Comparison of ENCODE assay signal across 8 mouse cellular contexts in the genomic region with DNA sequence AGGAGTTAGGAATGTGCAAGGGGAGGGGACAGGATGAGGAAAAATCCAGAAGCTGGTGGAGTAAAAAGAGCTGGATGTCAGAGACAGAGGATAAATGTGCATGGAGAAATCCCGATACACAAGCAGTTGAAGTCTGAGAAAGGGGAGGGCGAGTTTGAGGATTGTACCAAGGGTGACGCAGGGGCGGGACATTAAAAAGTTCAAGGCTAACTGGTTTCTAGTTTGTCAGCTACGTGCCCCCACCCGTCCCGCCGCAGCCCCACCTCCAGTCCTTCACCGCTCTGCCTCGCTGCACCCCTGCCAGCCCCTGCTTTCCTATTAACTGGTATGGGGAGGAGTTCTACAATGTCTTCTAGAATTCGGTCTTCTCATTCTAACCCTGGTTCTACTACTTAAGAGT. TPM values are rescaled to one million over a fixed set of nuclear protein-coding genes. Genes with fewer than 3 reads are reported as not detected.
DNase-seq lines count a peak whose midpoint lies in the region; ATAC-seq and TF ChIP-seq lines count a peak whose summit lies in the region.

No protein-coding gene starts in this region.

- TF ChIP-seq EP300 in ES-Bruce4 (IDR thresholded peaks at IDR 0.05; ENCODE audit: insufficient read depth, low read depth, low read length): no peak
- no peak for TF ChIP-seq EP300 in lung, postnatal 0 days (IDR thresholded peaks at IDR 0.05)
- TF ChIP-seq EP300 in stomach, postnatal 0 days (optimal IDR thresholded peaks at IDR 0.05): no peak

- H3K9me3 ChIP-seq in ES-Bruce4 (replicated peaks; ENCODE audit: control insufficient read depth, insufficient read depth, low read length, poor library complexity, severe bottlenecking): no peaks in the 10 kb centered on the region
- H3K9me3 ChIP-seq in lung, postnatal 0 days (ENCODE audit: low read length): no peaks in the 10 kb centered on the region
- H3K9me3 ChIP-seq in stomach, postnatal 0 days (ENCODE audit: control insufficient read depth, low read length): no peaks in the 10 kb centered on the region

- H3K36me3 ChIP-seq in ES-Bruce4 (ENCODE audit: control insufficient read depth, insufficient read depth, low read length, poor library complexity, severe bottlenecking): peaks cover 39% of the 10 kb centered on the region
- peaks cover 12% of the 10 kb centered on the region for H3K36me3 ChIP-seq in lung, postnatal 0 days (ENCODE audit: insufficient read depth, low read length)
- H3K36me3 ChIP-seq in stomach, postnatal 0 days (ENCODE audit: control insufficient read depth, insufficient read depth, low read length): peaks cover 15% of the 10 kb centered on the region

- H3K27me3 ChIP-seq in ES-Bruce4 (ENCODE audit: control insufficient read depth, insufficient read depth, low read length, poor library complexity, severe bottlenecking): no peaks in the 10 kb centered on the region
- H3K27me3 ChIP-seq in lung, postnatal 0 days (replicated peaks; ENCODE audit: insufficient read depth, low read length): no peaks in the 10 kb centered on the region
- H3K27me3 ChIP-seq in stomach, postnatal 0 days (ENCODE audit: control insufficient read depth, insufficient read depth, low read length): no peaks in the 10 kb centered on the region

- H3K27ac ChIP-seq in ES-Bruce4 (ENCODE audit: insufficient read depth, low read length): peak overlapping the region; percentile 59
- H3K27ac ChIP-seq in lung, postnatal 0 days (ENCODE audit: low read length): peak overlapping the region; percentile 43
- H3K27ac ChIP-seq in stomach, postnatal 0 days (replicated peaks): peak overlapping the region; percentile 83

- TF ChIP-seq CTCF in ES-Bruce4 (IDR thresholded peaks at IDR 0.05; ENCODE audit: low read depth, low read length): no peak
- no peak for TF ChIP-seq CTCF in lung, postnatal 0 days (IDR thresholded peaks at IDR 0.05)
- no peak for TF ChIP-seq CTCF in stomach, postnatal 0 days (IDR thresholded peaks at IDR 0.05; ENCODE audit: low read depth)

- WGBS in lung, postnatal 0 days: 3% methylated on average over 11 of the region's 11 CpGs
- under 1% methylated on average over 11 of the region's 11 CpGs for WGBS in stomach, postnatal 0 days

- peak overlapping the region; percentile 99 for H3K4me3 ChIP-seq in ES-Bruce4 (ENCODE audit: low read depth, low read length)
- peak overlapping the region; percentile 56 for H3K4me3 ChIP-seq in lung, postnatal 0 days (ENCODE audit: low read depth, low read length)
- H3K4me3 ChIP-seq in stomach, postnatal 0 days (ENCODE audit: low read depth, low read length): peak overlapping the region; percentile 69

- peak; percentile 53 for ATAC-seq in erythroblast, adult 5-6 weeks (replicated peaks; ENCODE audit: low FRiP score, poor library complexity, severe bottlenecking)
- ATAC-seq in lung, postnatal 0 days: peak; percentile 19
- ATAC-seq in stomach, postnatal 0 days (ENCODE audit: low FRiP score, low TSS enrichment): peak; percentile 22

- DNase-seq in A20 (ENCODE audit: low read depth, low spot score): peak; percentile 80
- peak; percentile 73 to 74 for DNase-seq in kidney, adult 8-10 months
- no peak for DNase-seq in lung, postnatal 0 days (ENCODE audit: low spot score)
- DNase-seq in stomach, postnatal 0 days (ENCODE audit: low spot score): peak; percentile 59
- no peak for DNase-seq in yolk sac, embryonic 10.5 days (ENCODE audit: low spot score)
- no peak for DNase-seq in left cerebral cortex, postnatal 4 days

- no peak for TF ChIP-seq POLR2A in ES-Bruce4 (IDR thresholded peaks at IDR 0.05; ENCODE audit: insufficient read depth, low read length)

- intact Hi-C loops in left cerebral cortex, postnatal 4 days (cut with DNase I): no loop called here

- H3K4me1 ChIP-seq in ES-Bruce4 (ENCODE audit: control insufficient read depth, insufficient read depth, low read length): peaks cover 1% of the 10 kb centered on the region
- no peaks in the 10 kb centered on the region for H3K4me1 ChIP-seq in lung, postnatal 0 days (ENCODE audit: insufficient read depth, low read depth, low read length)
- H3K4me1 ChIP-seq in stomach, postnatal 0 days (replicated peaks; ENCODE audit: control insufficient read depth, insufficient read depth): peaks cover 2% of the 10 kb centered on the region; the same call in 1 of the 2 replicates

- H3K4me2 ChIP-seq in lung, postnatal 0 days (replicated peaks; ENCODE audit: low read depth, low read length): peak overlapping the region; percentile 70
- peak overlapping the region; percentile 75 for H3K4me2 ChIP-seq in stomach, postnatal 0 days (replicated peaks; ENCODE audit: low read depth)

- peak overlapping the region; percentile 81 for H3K9ac ChIP-seq in ES-Bruce4 (ENCODE audit: low read depth, poor library complexity, severe bottlenecking)
- peak overlapping the region; percentile 51 for H3K9ac ChIP-seq in lung, postnatal 0 days (replicated peaks; ENCODE audit: low read depth)
- H3K9ac ChIP-seq in stomach, postnatal 0 days (ENCODE audit: low read length): peak overlapping the region; percentile 65

RNA-seq across cellular contexts. Expression of gene Phb, which starts 0.4 kb away (rescaled TPM):
- polyA plus RNA-seq in ES-Bruce4 (2011; ENCODE audit: insufficient read depth, insufficient read length, low read depth, missing spikeins): 255 and 274 TPM in 2 replicates
- 21.9 and 30.6 TPM in 2 replicates for total RNA-seq in erythroblast, adult 5-6 weeks (2015; ENCODE audit: low replicate concordance)
- 14.2 and 20.3 TPM in 2 replicates for total RNA-seq in erythroblast, adult 5-6 weeks (2017; ENCODE audit: low replicate concordance)
- 94.7 and 95.1 TPM in 2 replicates for polyA plus RNA-seq in lung, postnatal 0 days (2015; fragmentation: Nextera tagmentation; extraction: Ambion mirVana)
- polyA plus RNA-seq in stomach, postnatal 0 days (2015; fragmentation: Nextera tagmentation; extraction: Ambion mirVana): 190 and 202 TPM in 2 replicates
- total RNA-seq in left cerebral cortex, postnatal 4 days (2021): 100 to 1,000 TPM in 1 of 2 experiments, 10 to 100 TPM in 1; 96.0 to 104 TPM

RNA-seq across cellular contexts. Expression of gene Zfp652, which starts 45.3 kb away (rescaled TPM):
- 41.4 TPM in 2 replicates for polyA plus RNA-seq in ES-Bruce4 (2011; ENCODE audit: insufficient read depth, insufficient read length, low read depth, missing spikeins)
- 15.7 and 16.7 TPM in 2 replicates for total RNA-seq in erythroblast, adult 5-6 weeks (2015; ENCODE audit: low replicate concordance)
- total RNA-seq in erythroblast, adult 5-6 weeks (2017; ENCODE audit: low replicate concordance): 8.8 and 9.6 TPM in 2 replicates
- polyA plus RNA-seq in lung, postnatal 0 days (2015; fragmentation: Nextera tagmentation; extraction: Ambion mirVana): 18.5 and 19.6 TPM in 2 replicates
- 10.0 and 10.2 TPM in 2 replicates for polyA plus RNA-seq in stomach, postnatal 0 days (2015; fragmentation: Nextera tagmentation; extraction: Ambion mirVana)
- total RNA-seq in left cerebral cortex, postnatal 4 days (2021): 10 to 100 TPM; 50.8 to 53.1 TPM

RNA-seq across cellular contexts. Expression of gene B130006D01Rik, which starts 56.2 kb away (rescaled TPM):
- polyA plus RNA-seq in ES-Bruce4 (2011; ENCODE audit: insufficient read depth, insufficient read length, low read depth, missing spikeins): 2.3 and 3.9 TPM in 2 replicates
- total RNA-seq in erythroblast, adult 5-6 weeks (2015; ENCODE audit: low replicate concordance): 0.63 and 2.1 TPM in 2 replicates
- 0.43 TPM in 1 of 2 replicates, not detected in the other for total RNA-seq in erythroblast, adult 5-6 weeks (2017; ENCODE audit: low replicate concordance)
- polyA plus RNA-seq in lung, postnatal 0 days (2015; fragmentation: Nextera tagmentation; extraction: Ambion mirVana): 0.42 and 0.61 TPM in 2 replicates
- polyA plus RNA-seq in stomach, postnatal 0 days (2015; fragmentation: Nextera tagmentation; extraction: Ambion mirVana): 0.36 and 0.46 TPM in 2 replicates
- total RNA-seq in left cerebral cortex, postnatal 4 days (2021): 1 to 10 TPM; 1.8 to 2.2 TPM

Comparison
In these comparisons a context has a peak if more than half of its experiments do, and no peak if none do; other contexts are left out.
1. DNase-seq: peak in A20 (single experiment), kidney, adult 8-10 months (2 of 2) and stomach, postnatal 0 days (single experiment); none in lung, postnatal 0 days (single experiment), yolk sac, embryonic 10.5 days (single experiment) and left cerebral cortex, postnatal 4 days (single experiment).
2. Peak in every context shown above with its lines, with median percentiles within 50 percentile points of each other: H3K27ac ChIP-seq, H3K4me3 ChIP-seq, H3K9ac ChIP-seq and ATAC-seq.